Mouse (Mus musculus): ENCODE data around the gene Zkscan16. TPM values are rescaled to one million over a fixed set of nuclear protein-coding genes. Genes with fewer than 3 reads are reported as not detected.

Zkscan16 gene
- total RNA-seq, 2 experiments from 2014 or later, result not detected

- no peak for DNase-seq
- intact Hi-C loops (cut with DNase I), result no loop called here
These were observed 51.3 kb downstream of the Zkscan16 start, which contains the start of gene Dnajc25 for GRCm38 (mm10) chr4:58994762-58995161. Dnajc25 (plus strand) TSS chr4:58995062.

GRCm38 (mm10) chr4:58995251-58995693 is 51.8 kb downstream of the Zkscan16 start:
- intact Hi-C loops (cut with DNase I), result no loop called here
- no peak for DNase-seq

GRCm38 (mm10) chr4:58997081-58997480 is 53.7 kb downstream of the Zkscan16 start:
- intact Hi-C loops (cut with DNase I), result no loop called here
- no peak for DNase-seq

- DNase-seq, result no peak
- intact Hi-C loops (cut with DNase I), result loop anchor here (1.0 kb wide), 1 partner anchor 13 kb away; no protein-coding TSS in a partner anchor
These were observed 55.3 kb downstream of the Zkscan16 start for GRCm38 (mm10) chr4:58998688-58999087.

- peak; percentile 71 to 80 for DNase-seq
- intact Hi-C loops (cut with DNase I), result loop anchor here (1.0 to 10.0 kb wide), 4 partner anchors 14 to 565 kb away; partner anchors contain the start of genes Ecpas and Gng10
These were observed 56.3 kb downstream of the Zkscan16 start for GRCm38 (mm10) chr4:58999686-59000085.

GRCm38 (mm10) chr4:59000614-59001013 is 57.2 kb downstream of the Zkscan16 start:
- intact Hi-C loops (cut with DNase I), result loop anchor here (5.0 to 10.0 kb wide), 3 partner anchors 37 to 564 kb away; partner anchors contain the start of genes Ecpas and Gng10
- DNase-seq, result peak; percentile 13 to 36

GRCm38 (mm10) chr4:59002948-59003805 is 59.7 kb downstream of the Zkscan16 start, which contains the start of gene Gm20503:
Gm20503 (plus strand) TSS chr4:59003210.
- intact Hi-C loops (cut with DNase I), result loop anchor here (5.0 to 10.0 kb wide), 3 partner anchors 34 to 562 kb away; partner anchors contain the start of genes Ecpas and Gng10
- DNase-seq, result peak; percentile 95 to 96

- intact Hi-C loops (cut with DNase I), result loop anchor here (5.0 to 10.0 kb wide), 3 partner anchors 33 to 561 kb away; partner anchors contain the start of genes Ecpas and Gng10
- DNase-seq, result no peak
These were observed 60.4 kb downstream of the Zkscan16 start for GRCm38 (mm10) chr4:59003806-59004200.

- intact Hi-C loops (cut with DNase I), result loop anchor here (10.0 kb wide), 1 partner anchor 559 kb away; no protein-coding TSS in a partner anchor
- no peak for DNase-seq
These were observed 62.8 kb downstream of the Zkscan16 start for GRCm38 (mm10) chr4:59006211-59006610.

GRCm38 (mm10) chr4:59007016-59007415 is 63.6 kb downstream of the Zkscan16 start:
- intact Hi-C loops (cut with DNase I), result loop anchor here (10.0 kb wide), 1 partner anchor 558 kb away; no protein-coding TSS in a partner anchor
- no peak for DNase-seq

Other genes with a start within 250 kb of the Zkscan16 start
- gene Olfr267, start 155.9 kb upstream of the Zkscan16 start, total RNA-seq (2021), result under 1 TPM; 0.12 to 0.20 TPM
- gene Ecpas, start 30.9 kb upstream of the Zkscan16 start, total RNA-seq (2021), result 100 to 1,000 TPM; 166 to 176 TPM
- gene Ptgr1, start 43.5 kb downstream of the Zkscan16 start, total RNA-seq (2021), result 1 to 10 TPM; 4.9 to 5.0 TPM
- gene Dnajc25, start 51.4 kb downstream of the Zkscan16 start, total RNA-seq (2021), result 10 to 100 TPM; 16.2 to 16.5 TPM
- gene Gm20503, start 59.6 kb downstream of the Zkscan16 start, total RNA-seq (2021), result 1 to 10 TPM; 2.5 to 5.5 TPM
- 10 to 100 TPM; 20.0 to 26.6 TPM for gene Gng10, start 91.5 kb downstream of the Zkscan16 start, total RNA-seq (2021)
- gene AI481877, start 195.4 kb downstream of the Zkscan16 start, total RNA-seq (2021), result not detected
- 10 to 100 TPM; 18.3 to 18.6 TPM for gene Ugcg, start 245.6 kb downstream of the Zkscan16 start, total RNA-seq (2021)